Mouse (Mus musculus) MEL (cell line): ENCODE data around the gene Slc4a1. TPM values are rescaled to one million over a fixed set of nuclear protein-coding genes. Genes with fewer than 3 reads are reported as not detected.

ENCODE experiments used
- DNase-seq: peaks from one replicate; pipeline ENCODE4 v3.0.0; 2011; ENCODE audit warnings: low read depth, low spot score
- H3K27ac ChIP-seq: 2 replicates; pipeline ENCODE4 v1.5.1; 2012; ENCODE audit warnings: low read depth, mild to moderate bottlenecking, control low read depth, low read length, moderate library complexity; ENCODE audit not compliant: control insufficient read depth
- H3K27me3 ChIP-seq, 2 experiments: fragments of 150-350 bp in 1 of 2; sonication (generic) in 1 of 2; 2 replicates each; pipeline ENCODE4 v1.6.1; 2012; ENCODE audit warnings: low read length in 2 of 2, mild to moderate bottlenecking in 2 of 2, improper control_type of control experiment in 1 of 2, moderate library complexity in 1 of 2; ENCODE audit not compliant: insufficient read depth in 2 of 2, control insufficient read depth in 1 of 2
- H3K36me3 ChIP-seq, 2 experiments: 2 replicates each; pipeline ENCODE4 v1.6.1; 2012 to 2014; ENCODE audit warnings: low read length in 2 of 2, improper control_type of control experiment in 1 of 2, inconsistent platforms in 1 of 2, mild to moderate bottlenecking in 1 of 2; ENCODE audit not compliant: insufficient read depth in 2 of 2, control insufficient read depth in 1 of 2
- H3K4me1 ChIP-seq, 2 experiments: fragments of 150-350 bp in 1 of 2; sonication (generic) in 1 of 2; 2 replicates each; pipeline ENCODE4 v1.6.1; 2012; ENCODE audit warnings: low read length in 2 of 2, improper control_type of control experiment in 1 of 2, mild to moderate bottlenecking in 1 of 2; ENCODE audit not compliant: insufficient read depth in 2 of 2, control insufficient read depth in 1 of 2
- H3K4me3 ChIP-seq, 2 experiments: fragments of 150-350 bp in 1 of 2; sonication (generic) in 1 of 2; 2 replicates each; pipeline ENCODE4 v1.5.1; 2012; ENCODE audit warnings: low read depth in 2 of 2, low read length in 2 of 2, mild to moderate bottlenecking in 2 of 2, moderate library complexity in 2 of 2, control low read depth in 1 of 2, improper control_type of control experiment in 1 of 2; ENCODE audit not compliant: control insufficient read depth in 1 of 2, insufficient read depth in 1 of 2
- H3K79me2 ChIP-seq: 2 replicates; pipeline ENCODE4 v1.6.1; 2012; ENCODE audit warnings: mild to moderate bottlenecking, low read length, moderate library complexity; ENCODE audit not compliant: control insufficient read depth, poor library complexity, insufficient read depth
- H3K9ac ChIP-seq: 2 replicates; pipeline ENCODE4 v1.6.1; 2012; ENCODE audit warnings: low read depth, mild to moderate bottlenecking, control low read depth, low read length, moderate library complexity; ENCODE audit not compliant: control insufficient read depth, poor library complexity, severe bottlenecking
- H3K9me3 ChIP-seq: fragments of 150-350 bp; sonication (generic); replicated peaks from 2 replicates; pipeline ENCODE4 v1.6.1; 2012; ENCODE audit warnings: mild to moderate bottlenecking, low read length, improper control_type of control experiment, moderate library complexity; ENCODE audit not compliant: insufficient read depth
- BHLHE40 ChIP-seq: IDR thresholded peaks from 2 replicates; pipeline ENCODE4 v1.6.1; 2012; ENCODE audit warnings: low read depth, mild to moderate bottlenecking, inconsistent platforms, low read length, improper control_type of control experiment, borderline replicate concordance
- CHD2 ChIP-seq: IDR thresholded peaks from 2 replicates; pipeline ENCODE4 v1.6.1; 2011; ENCODE audit warnings: low read length, improper control_type of control experiment
- CTCF ChIP-seq, 3 experiments: IDR thresholded peaks in 2 of 3; conservative IDR thresholded peaks in 1 of 3; 2 replicates each; pipeline ENCODE4 v1.5.1; 2011 to 2012; ENCODE audit warnings: low read length in 3 of 3, low read depth in 2 of 3, mild to moderate bottlenecking in 2 of 3, improper control_type of control experiment in 1 of 3, inconsistent platforms in 1 of 3, mixed read lengths in 1 of 3, moderate library complexity in 1 of 3; ENCODE audit not compliant: control insufficient read depth in 1 of 3, insufficient read depth in 1 of 3, poor library complexity in 1 of 3, severe bottlenecking in 1 of 3
- GABPA ChIP-seq: IDR thresholded peaks from 2 replicates; pipeline ENCODE4 v1.6.1; 2012; ENCODE audit warnings: low read depth, mild to moderate bottlenecking, inconsistent platforms, low read length, improper control_type of control experiment, moderate library complexity
- JUND ChIP-seq: IDR thresholded peaks from 2 replicates; pipeline ENCODE4 v1.6.1; 2011; ENCODE audit warnings: low read depth, mild to moderate bottlenecking, improper control_type of control experiment, low read length
- KAT2A ChIP-seq: conservative IDR thresholded peaks from 2 replicates; pipeline ENCODE4 v1.6.1; 2012; ENCODE audit warnings: low read depth, low read length, improper control_type of control experiment, inconsistent platforms
- MAFK ChIP-seq: IDR thresholded peaks from 2 replicates; pipeline ENCODE4 v1.6.1; 2011; ENCODE audit warnings: low read depth, mild to moderate bottlenecking, low read length, improper control_type of control experiment, borderline replicate concordance
- MAZ ChIP-seq: IDR thresholded peaks from 2 replicates; pipeline ENCODE4 v1.6.1; 2012; ENCODE audit warnings: low read depth, mild to moderate bottlenecking, inconsistent platforms, low read length, improper control_type of control experiment
- NELFE ChIP-seq: IDR thresholded peaks from 2 replicates; pipeline ENCODE4 v1.6.1; 2011; ENCODE audit warnings: low read depth, low read length, improper control_type of control experiment
- NRF1 ChIP-seq: IDR thresholded peaks from 2 replicates; pipeline ENCODE4 v1.6.1; 2014; ENCODE audit warnings: low read depth, mild to moderate bottlenecking, inconsistent platforms, low read length, improper control_type of control experiment, moderate library complexity; ENCODE audit not compliant: poor library complexity, insufficient read depth, severe bottlenecking
- POLR2A ChIP-seq, 2 experiments: IDR thresholded peaks; 2 replicates each; pipeline ENCODE4 v1.6.1; 2011 to 2012; ENCODE audit warnings: low read length in 2 of 2, mild to moderate bottlenecking in 2 of 2, control low read depth in 1 of 2, improper control_type of control experiment in 1 of 2, low read depth in 1 of 2, moderate library complexity in 1 of 2; ENCODE audit not compliant: control insufficient read depth in 1 of 2, insufficient read depth in 1 of 2, poor library complexity in 1 of 2
- POLR2AphosphoS2 ChIP-seq: IDR thresholded peaks from 2 replicates; pipeline ENCODE4 v1.6.1; 2011; ENCODE audit warnings: low read length, improper control_type of control experiment
- RAD21 ChIP-seq: IDR thresholded peaks from 2 replicates; pipeline ENCODE4 v1.6.1; 2011; ENCODE audit warnings: mild to moderate bottlenecking, low read depth, low read length, improper control_type of control experiment
- SIN3A ChIP-seq: IDR thresholded peaks from 2 replicates; pipeline ENCODE4 v1.6.1; 2012; ENCODE audit warnings: low read length, improper control_type of control experiment, inconsistent platforms
- SMC3 ChIP-seq: IDR thresholded peaks from 2 replicates; pipeline ENCODE4 v1.6.1; 2011; ENCODE audit warnings: low read depth, low read length, improper control_type of control experiment
- TAL1 ChIP-seq: IDR thresholded peaks from 2 replicates; pipeline ENCODE4 v1.6.1; 2012; ENCODE audit warnings: mild to moderate bottlenecking, inconsistent platforms, low read length, moderate library complexity, mixed read lengths
- USF1 ChIP-seq: IDR thresholded peaks from 2 replicates; pipeline ENCODE4 v1.6.1; 2014; ENCODE audit warnings: low read depth, mild to moderate bottlenecking, inconsistent platforms, low read length, improper control_type of control experiment, moderate library complexity
- ZMIZ1 ChIP-seq: IDR thresholded peaks from 2 replicates; pipeline ENCODE4 v1.6.1; 2012; ENCODE audit warnings: low read depth, mild to moderate bottlenecking, inconsistent platforms, low read length, improper control_type of control experiment, moderate library complexity
- polyA plus RNA-seq, 2 experiments: library from polyadenylated mRNA; stranded (reverse) in 1 of 2; unstranded in 1 of 2; fragments of >175 nt in 1 of 2; fragments of >200 nt in 1 of 2; gene quantifications; 2 replicates each; pipeline versions ENCODE4 v1.2.1 to v1.2.4; 2012; ENCODE audit warnings: low replicate concordance in 2 of 2, low read depth in 1 of 2; ENCODE audit not compliant: insufficient read length in 2 of 2, insufficient read depth in 1 of 2, missing spikeins in 1 of 2
- total RNA-seq: library from RNA; depleted of rRNA; stranded (reverse); fragments of 300-350 nt; gene quantifications from 2 replicates; pipeline ENCODE4 v1.2.3, GENCODE M21; 2012

The Slc4a1 gene
- total and polyA plus RNA-seq, 3 experiments, result 0.23 to 0.35 TPM; not detected in 1

DNA sequence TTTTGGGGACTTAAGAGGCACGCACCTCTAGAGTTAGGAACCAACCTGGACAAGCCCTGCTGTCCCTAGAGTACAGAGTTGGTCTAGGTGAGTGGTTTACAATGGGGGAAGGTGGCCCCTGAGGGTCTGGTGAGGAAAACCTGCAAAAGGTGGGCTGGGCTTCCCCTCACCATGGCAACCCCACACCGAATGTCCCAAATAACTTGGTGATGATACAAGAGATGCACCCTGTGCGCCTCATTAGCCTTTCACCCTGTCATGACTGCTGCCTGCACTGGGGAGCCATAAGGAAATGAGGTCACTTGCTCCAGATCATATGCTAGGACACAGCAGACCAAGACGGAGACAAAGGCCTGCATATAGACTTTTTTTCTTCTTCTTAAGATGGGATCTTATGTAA is 15.6 kb downstream of the Slc4a1 start:
- no peaks in the 10 kb centered on the region for H3K79me2 ChIP-seq
- peaks cover 4 to 10% of the 10 kb centered on the region in 2 experiments; a peak in 3 of 4 replicates for H3K27me3 ChIP-seq
- DNase-seq, result no peak
- no peaks in the 10 kb centered on the region for H3K9me3 ChIP-seq
- H3K27ac ChIP-seq, result no peak overlapping the region
- no peak overlapping the region for H3K4me3 ChIP-seq
- H3K4me1 ChIP-seq, result peaks cover 0 to 4% of the 10 kb centered on the region in 2 experiments; a peak in 1 of 4 replicates
- H3K9ac ChIP-seq, result no peak overlapping the region
- TF ChIP-seq CHD2 (no peak), CTCF (IDR thresholded peaks at IDR 0.05 in 2 of 3, conservative IDR thresholded peaks at IDR 0.05 in 1 of 3; ENCODE audit: control insufficient read depth in 1 of 3, insufficient read depth in 1 of 3, low read depth in 2 of 3, low read length in 3 of 3, poor library complexity in 1 of 3, severe bottlenecking in 1 of 3) (no peak), JUND (no peak), GABPA (no peak), POLR2AphosphoS2 (no peak), MAZ (no peak), KAT2A (no peak), USF1 (no peak), TAL1 (no peak), RAD21 (no peak), ZMIZ1 (no peak), BHLHE40 (no peak), SMC3 (no peak), SIN3A (no peak), NELFE (no peak), NRF1 (no peak), MAFK (no peak), POLR2A (IDR thresholded peaks at IDR 0.05; ENCODE audit: control insufficient read depth in 1 of 2, insufficient read depth in 1 of 2, low read depth in 1 of 2, low read length in 2 of 2, poor library complexity in 1 of 2) (no peak)
- TF ChIP-seq, all 39 proteins: peak for 0
- no peaks in the 10 kb centered on the region for H3K36me3 ChIP-seq

GRCm38 (mm10) chr11:102349189-102349954 is 16.6 kb downstream of the Slc4a1 start:
- Histone ChIP-seq H3K9ac (no peak overlapping the region), H3K27ac (no peak overlapping the region), H3K4me1 (peaks cover 0 to 4% of the 10 kb centered on the region in 2 experiments; a peak in 1 of 4 replicates), H3K4me3 (no peak overlapping the region), H3K9me3 (no peaks in the 10 kb centered on the region), H3K27me3 (peaks cover 4 to 9% of the 10 kb centered on the region in 2 experiments; a peak in 3 of 4 replicates), H3K36me3 (no peaks in the 10 kb centered on the region), H3K79me2 (no peaks in the 10 kb centered on the region)
- no peak for TF ChIP-seq TAL1
- no peak for DNase-seq
